Mouse (Mus musculus): ENCODE data around the gene Fbln7. TPM values are rescaled to one million over a fixed set of nuclear protein-coding genes. Genes with fewer than 3 reads are reported as not detected.

Gene Fbln7
- polyA plus RNA-seq, 1 experiment, result 0.28 TPM

DNA sequence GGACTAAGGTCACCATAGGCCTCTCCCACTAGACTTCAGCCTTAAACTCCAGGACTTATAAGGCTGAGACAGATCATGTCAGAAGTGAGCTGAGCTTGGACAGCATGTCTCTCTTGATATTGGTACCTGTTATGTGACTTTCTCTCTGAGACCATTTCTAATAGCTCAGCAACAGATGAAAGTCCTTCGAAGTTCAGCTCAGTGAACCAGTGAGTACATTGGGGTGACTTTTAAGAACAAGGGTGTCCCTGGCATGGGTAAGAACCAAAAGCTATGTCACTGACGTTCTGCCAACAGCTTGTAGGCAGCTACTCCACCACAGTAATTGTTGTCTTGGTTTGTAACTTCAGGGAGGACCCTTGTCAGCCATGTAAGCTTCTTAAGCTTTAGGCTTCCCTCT is 42.1 kb upstream of the Fbln7 start:
- H3K27me3 ChIP-seq (ENCODE audit: control insufficient read depth, insufficient read depth, low read length), result no peaks in the 10 kb centered on the region
- H3K4me3 ChIP-seq (ENCODE audit: extremely low read depth, insufficient read depth, insufficient read length), result no peak overlapping the region
- no peak for DNase-seq (ENCODE audit: low read depth in 1 of 2, low spot score in 2 of 2)
- H3K4me1 ChIP-seq (ENCODE audit: control insufficient read depth, insufficient read depth, insufficient read length), result peaks cover 4% of the 10 kb centered on the region; the same call in 1 of the 2 replicates
- H3K27ac ChIP-seq (ENCODE audit: insufficient read depth, low read length), result no peak overlapping the region
- TF ChIP-seq CTCF (IDR thresholded peaks at IDR 0.05; ENCODE audit: extremely low read depth, insufficient read depth, insufficient read length, insufficient replicate concordance), result no peak
- WGBS, result 85% methylated on average over 2 of the region's 2 CpGs
- peaks cover 4% of the 10 kb centered on the region for H3K36me3 ChIP-seq (ENCODE audit: control insufficient read depth, insufficient read depth, low read length)

GRCm38 (mm10) chr2:128823893-128824292 is 38.9 kb upstream of the Fbln7 start:
- no peak for DNase-seq (ENCODE audit: low read depth in 1 of 2, low spot score in 2 of 2)
- TF ChIP-seq CTCF (IDR thresholded peaks at IDR 0.05; ENCODE audit: extremely low read depth, insufficient read depth, insufficient read length, insufficient replicate concordance) (no peak), POLR2A (IDR thresholded peaks at IDR 0.05; ENCODE audit: low read depth, low read length) (no peak)
- H3K27me3 ChIP-seq (ENCODE audit: control insufficient read depth, insufficient read depth, low read length), result no peaks in the 10 kb centered on the region
- peaks cover 3% of the 10 kb centered on the region; the same call in 1 of the 2 replicates for H3K4me1 ChIP-seq (ENCODE audit: control insufficient read depth, insufficient read depth, insufficient read length)
- no peak overlapping the region for H3K4me3 ChIP-seq (ENCODE audit: extremely low read depth, insufficient read depth, insufficient read length)
- H3K36me3 ChIP-seq (ENCODE audit: control insufficient read depth, insufficient read depth, low read length), result peaks cover 12% of the 10 kb centered on the region
- 92% methylated on average over 5 of the region's 5 CpGs for WGBS
- no peak overlapping the region for H3K27ac ChIP-seq (ENCODE audit: insufficient read depth, low read length)

DNA sequence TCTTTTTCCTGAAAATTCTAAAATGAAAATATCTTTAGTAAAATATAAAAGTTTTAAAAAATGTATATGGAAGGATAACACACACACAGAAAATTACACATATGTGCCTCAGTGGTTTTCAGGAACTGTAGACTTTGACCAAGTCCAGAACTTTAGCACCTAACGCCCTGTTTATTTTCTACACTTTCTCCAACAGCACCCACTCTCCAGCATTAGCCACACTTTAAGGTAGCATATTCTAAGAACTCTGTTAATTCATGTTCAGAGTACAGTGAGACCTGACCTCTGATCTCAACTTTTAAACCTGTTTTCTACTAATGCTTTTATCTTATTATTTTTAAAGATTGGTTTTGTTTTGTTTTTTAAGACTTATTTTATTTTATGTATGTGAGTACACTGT is 35.0 kb upstream of the Fbln7 start:
- WGBS, result 100% methylated on average over 1 of the region's 1 CpGs
- Histone ChIP-seq H3K4me1 (ENCODE audit: control insufficient read depth, insufficient read depth, insufficient read length) (no peaks in the 10 kb centered on the region), H3K36me3 (ENCODE audit: control insufficient read depth, insufficient read depth, low read length) (peaks cover 23% of the 10 kb centered on the region), H3K27me3 (ENCODE audit: control insufficient read depth, insufficient read depth, low read length) (no peaks in the 10 kb centered on the region), H3K27ac (ENCODE audit: insufficient read depth, low read length) (no peak overlapping the region), H3K4me3 (ENCODE audit: extremely low read depth, insufficient read depth, insufficient read length) (no peak overlapping the region)
- DNase-seq (ENCODE audit: low read depth in 1 of 2, low spot score in 2 of 2), result no peak
- TF ChIP-seq POLR2A (IDR thresholded peaks at IDR 0.05; ENCODE audit: low read depth, low read length) (no peak), CTCF (IDR thresholded peaks at IDR 0.05; ENCODE audit: extremely low read depth, insufficient read depth, insufficient read length, insufficient replicate concordance) (no peak)

- TF ChIP-seq CTCF (IDR thresholded peaks at IDR 0.05; ENCODE audit: extremely low read depth, insufficient read depth, insufficient read length, insufficient replicate concordance) (no peak), POLR2A (IDR thresholded peaks at IDR 0.05; ENCODE audit: low read depth, low read length) (no peak)
- H3K4me1 ChIP-seq (ENCODE audit: control insufficient read depth, insufficient read depth, insufficient read length), result no peaks in the 10 kb centered on the region
- H3K27me3 ChIP-seq (ENCODE audit: control insufficient read depth, insufficient read depth, low read length), result no peaks in the 10 kb centered on the region
- H3K4me3 ChIP-seq (ENCODE audit: extremely low read depth, insufficient read depth, insufficient read length), result no peak overlapping the region
- H3K27ac ChIP-seq (ENCODE audit: insufficient read depth, low read length), result no peak overlapping the region
- DNase-seq (ENCODE audit: low read depth in 1 of 2, low spot score in 2 of 2), result no peak
- H3K36me3 ChIP-seq (ENCODE audit: control insufficient read depth, insufficient read depth, low read length), result peaks cover 25% of the 10 kb centered on the region
- WGBS, result 91% methylated on average over 3 of the region's 3 CpGs
Measured at GRCm38 (mm10) chr2:128832611-128833010, 30.2 kb upstream of the Fbln7 start.

- TF ChIP-seq POLR2A (IDR thresholded peaks at IDR 0.05; ENCODE audit: low read depth, low read length), result no peak
- no peak for TF ChIP-seq CTCF (IDR thresholded peaks at IDR 0.05; ENCODE audit: extremely low read depth, insufficient read depth, insufficient read length, insufficient replicate concordance)
- H3K4me1 ChIP-seq (ENCODE audit: control insufficient read depth, insufficient read depth, insufficient read length), result no peaks in the 10 kb centered on the region
- H3K4me3 ChIP-seq (ENCODE audit: extremely low read depth, insufficient read depth, insufficient read length), result no peak overlapping the region
- DNase-seq (ENCODE audit: low read depth in 1 of 2, low spot score in 2 of 2), result no peak
- H3K36me3 ChIP-seq (ENCODE audit: control insufficient read depth, insufficient read depth, low read length), result peaks cover 26% of the 10 kb centered on the region
- no peaks in the 10 kb centered on the region for H3K27me3 ChIP-seq (ENCODE audit: control insufficient read depth, insufficient read depth, low read length)
- no peak overlapping the region for H3K27ac ChIP-seq (ENCODE audit: insufficient read depth, low read length)
- 92% methylated on average over 2 of the region's 2 CpGs for WGBS
Measured at GRCm38 (mm10) chr2:128833035-128833434, 29.7 kb upstream of the Fbln7 start.

DNA sequence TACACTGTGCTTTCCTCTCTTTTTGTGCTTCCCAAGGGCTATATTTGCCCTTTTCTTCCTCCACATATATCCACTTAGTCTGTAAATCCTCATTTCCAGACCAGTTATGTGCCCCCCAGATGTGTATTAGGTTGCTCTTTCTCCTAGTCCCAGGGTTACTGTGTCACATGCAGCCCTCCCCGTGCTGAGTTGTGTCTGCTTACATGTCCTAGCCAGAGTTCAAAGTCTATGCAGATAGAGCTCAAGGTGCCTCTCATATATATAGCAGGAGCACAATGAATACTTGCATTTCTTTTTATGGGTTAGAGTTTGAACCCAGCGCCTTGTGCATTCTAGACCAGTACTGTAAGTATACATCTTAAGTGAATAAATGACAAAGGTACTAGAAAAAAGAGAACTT is 29.3 kb upstream of the Fbln7 start:
- TF ChIP-seq CTCF (IDR thresholded peaks at IDR 0.05; ENCODE audit: extremely low read depth, insufficient read depth, insufficient read length, insufficient replicate concordance) (no peak), POLR2A (IDR thresholded peaks at IDR 0.05; ENCODE audit: low read depth, low read length) (no peak)
- Histone ChIP-seq H3K4me3 (ENCODE audit: extremely low read depth, insufficient read depth, insufficient read length) (no peak overlapping the region), H3K27me3 (ENCODE audit: control insufficient read depth, insufficient read depth, low read length) (no peaks in the 10 kb centered on the region), H3K4me1 (ENCODE audit: control insufficient read depth, insufficient read depth, insufficient read length) (no peaks in the 10 kb centered on the region), H3K27ac (ENCODE audit: insufficient read depth, low read length) (no peak overlapping the region), H3K36me3 (ENCODE audit: control insufficient read depth, insufficient read depth, low read length) (peaks cover 27% of the 10 kb centered on the region)
- no peak for DNase-seq (ENCODE audit: low read depth in 1 of 2, low spot score in 2 of 2)
- 97% methylated on average over 2 of the region's 2 CpGs for WGBS

DNA sequence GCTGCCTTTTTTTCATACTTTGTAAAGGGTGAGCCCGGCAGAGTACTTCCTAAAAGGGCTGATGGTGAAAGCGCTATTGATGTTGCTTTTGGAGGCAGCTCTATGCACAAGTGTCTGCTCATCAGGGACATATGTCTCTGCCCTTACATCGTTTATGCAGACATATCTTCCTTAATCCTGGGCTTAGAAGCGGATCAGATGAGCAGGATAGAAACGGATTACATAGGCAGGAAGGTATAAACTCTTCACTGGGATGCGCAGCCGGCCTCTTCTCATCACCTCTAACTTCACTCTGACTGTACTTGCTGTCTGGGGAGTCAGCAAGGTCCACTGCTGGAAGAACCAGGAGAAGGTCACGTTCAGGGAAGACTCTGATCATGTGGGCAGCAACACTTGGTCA is 25.2 kb upstream of the Fbln7 start:
- Histone ChIP-seq H3K27me3 (ENCODE audit: control insufficient read depth, insufficient read depth, low read length) (no peaks in the 10 kb centered on the region), H3K4me3 (ENCODE audit: extremely low read depth, insufficient read depth, insufficient read length) (no peak overlapping the region), H3K4me1 (ENCODE audit: control insufficient read depth, insufficient read depth, insufficient read length) (no peaks in the 10 kb centered on the region), H3K27ac (ENCODE audit: insufficient read depth, low read length) (no peak overlapping the region), H3K36me3 (ENCODE audit: control insufficient read depth, insufficient read depth, low read length) (peaks cover 29% of the 10 kb centered on the region)
- TF ChIP-seq CTCF (IDR thresholded peaks at IDR 0.05; ENCODE audit: extremely low read depth, insufficient read depth, insufficient read length, insufficient replicate concordance), result no peak
- no peak for DNase-seq (ENCODE audit: low read depth in 1 of 2, low spot score in 2 of 2)
- 92% methylated on average over 8 of the region's 8 CpGs for WGBS

Measured in spleen, adult 2 months (tissue).